Mouse (Mus musculus) liver, embryonic 15.5 days (tissue): ENCODE data around the gene Mrpl54. TPM values are rescaled to one million over a fixed set of nuclear protein-coding genes. Genes with fewer than 3 reads are reported as not detected.
A peak's percentile ranks its signal among the peaks of the same experiment; 100 is the strongest.

Source experiments
- ATAC-seq: fragments of 200-750 bp; cut with Nextera tagmentation; 2 replicates; pipeline ENCODE4 v1.8.0; 2017; ENCODE audit warnings: moderate number of reproducible peaks, mild to moderate bottlenecking, moderate library complexity; ENCODE audit not compliant: insufficient read depth
- H3K27ac ChIP-seq: fragments of 300-500 bp; sonication (generic); replicated peaks from 2 replicates; pipeline ENCODE4 v1.5.1; 2015; ENCODE audit warnings: mild to moderate bottlenecking, inconsistent platforms
- H3K27me3 ChIP-seq: fragments of 300-500 bp; sonication (generic); 2 replicates; pipeline ENCODE4 v1.6.1; 2015; ENCODE audit warnings: mild to moderate bottlenecking, inconsistent platforms
- H3K36me3 ChIP-seq: fragments of 300-500 bp; sonication (generic); replicated peaks from 2 replicates; pipeline ENCODE4 v1.6.1; 2015; ENCODE audit warnings: moderate library complexity, mild to moderate bottlenecking, inconsistent platforms
- H3K4me1 ChIP-seq: fragments of 300-500 bp; sonication (generic); replicated peaks from 2 replicates; pipeline ENCODE4 v1.6.1; 2015; ENCODE audit warnings: inconsistent platforms
- H3K4me2 ChIP-seq: fragments of 300-500 bp; sonication (generic); 2 replicates; pipeline ENCODE4 v1.6.1; 2015; ENCODE audit warnings: moderate library complexity, mild to moderate bottlenecking, inconsistent platforms
- H3K4me3 ChIP-seq: fragments of 300-500 bp; sonication (generic); replicated peaks from 2 replicates; pipeline ENCODE4 v1.5.1; 2015; ENCODE audit warnings: mild to moderate bottlenecking, inconsistent platforms
- H3K9ac ChIP-seq: fragments of 300-500 bp; sonication (generic); 2 replicates; pipeline ENCODE4 v1.6.1; 2015; ENCODE audit warnings: moderate library complexity, mild to moderate bottlenecking, inconsistent platforms
- H3K9me3 ChIP-seq: fragments of 300-500 bp; sonication (generic); replicated peaks from 2 replicates; pipeline ENCODE4 v1.6.1; 2016; ENCODE audit warnings: inconsistent platforms
- WGBS: fragments of 180-500 bp; shearing (Covaris S2); methylation state at CpG from one replicate; pipeline ENCODE4 v1.1.7; 2015; ENCODE audit warnings: mixed read lengths; ENCODE audit not compliant: insufficient replicate concordance; 5-methylcytosine and 5-hydroxymethylcytosine counted together
- polyA plus RNA-seq: library from polyadenylated mRNA; unstranded; fragments of >200 nt; fragmentation: Nextera tagmentation; extraction: Ambion mirVana; gene quantifications from 2 replicates; pipeline ENCODE4 v1.2.1, GENCODE M21; 2015

Mrpl54 gene
- polyA plus RNA-seq, 1 experiment from 2014 or later: 92.2 TPM

DNA sequence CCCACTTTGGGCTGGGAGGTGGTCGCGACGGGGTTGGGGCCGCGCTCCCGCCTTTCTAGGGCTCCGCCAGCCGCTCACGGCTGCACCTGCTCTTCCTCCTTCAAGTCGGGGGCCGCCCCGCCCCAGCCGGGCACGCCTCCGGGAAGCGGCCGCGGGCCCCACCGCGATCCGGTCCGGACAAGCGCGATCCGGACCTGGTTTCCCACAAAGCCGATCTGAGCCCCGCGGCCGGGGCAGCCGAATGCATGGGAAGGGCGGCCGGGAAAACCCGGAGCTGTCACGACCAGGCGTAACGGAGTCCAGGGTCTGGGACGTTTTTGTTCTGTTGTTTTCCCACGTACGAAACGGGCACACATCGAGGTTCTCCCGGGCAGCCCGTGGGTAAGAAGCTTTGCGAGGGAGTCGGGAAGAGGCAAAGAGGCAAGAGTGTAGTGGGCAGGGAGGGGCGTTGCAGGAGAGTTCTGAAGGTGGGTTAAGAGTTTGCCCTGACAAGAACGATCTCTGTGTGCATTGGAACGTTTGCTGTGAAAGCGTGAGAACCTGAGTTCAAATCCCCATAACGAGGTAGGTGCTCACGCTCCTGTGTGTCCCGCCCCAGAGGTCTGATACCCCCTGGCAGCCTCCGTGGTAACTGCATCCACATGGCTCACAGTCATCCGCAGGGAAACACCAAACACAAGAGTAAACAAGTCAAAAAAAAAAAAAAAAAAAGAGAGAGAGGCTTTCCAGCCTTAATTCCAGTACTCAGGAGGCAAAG lies 19.1 kb upstream of the Mrpl54 start:
- Histone ChIP-seq H3K4me2 (peak overlapping the region; percentile 77), H3K9ac (peak overlapping the region; percentile 47), H3K36me3 (no peaks in the 10 kb centered on the region), H3K27ac (no peak overlapping the region), H3K4me1 (peaks cover 48% of the 10 kb centered on the region), H3K9me3 (no peaks in the 10 kb centered on the region), H3K4me3 (peak overlapping the region; percentile 47), H3K27me3 (peaks cover 80% of the 10 kb centered on the region)
- 2% methylated on average over 54 of the region's 54 CpGs for WGBS
- ATAC-seq: peak; percentile 65

DNA sequence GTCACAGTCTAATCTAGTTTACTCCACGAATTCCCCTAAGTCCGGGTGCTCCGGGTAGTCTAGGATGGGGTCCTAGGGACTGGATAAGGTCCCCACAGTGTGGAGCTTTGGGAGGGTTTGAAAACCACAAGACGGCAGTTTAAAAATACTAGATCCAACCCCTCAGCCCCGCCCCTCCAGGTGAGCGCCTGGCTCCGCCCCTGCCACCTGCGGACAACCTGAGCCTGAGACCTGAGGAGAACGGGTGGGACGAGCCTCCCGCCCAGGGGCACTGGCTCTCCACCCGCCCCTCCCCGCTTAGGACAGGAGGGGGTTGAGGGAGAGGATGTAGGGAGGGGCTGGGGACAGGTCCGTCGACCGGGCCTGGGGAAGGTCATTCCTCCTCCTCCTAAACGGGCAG lies 18.0 kb upstream of the Mrpl54 start:
- Histone ChIP-seq H3K9ac (no peak overlapping the region), H3K9me3 (no peaks in the 10 kb centered on the region), H3K4me3 (peak overlapping the region; percentile 47; the same call in 1 of the 2 replicates), H3K27me3 (peaks cover 81% of the 10 kb centered on the region), H3K27ac (no peak overlapping the region), H3K4me2 (peak overlapping the region; percentile 77; the same call in 1 of the 2 replicates), H3K36me3 (no peaks in the 10 kb centered on the region), H3K4me1 (peaks cover 37% of the 10 kb centered on the region)
- no peak for ATAC-seq
- WGBS: 19% methylated on average over 17 of the region's 17 CpGs

DNA sequence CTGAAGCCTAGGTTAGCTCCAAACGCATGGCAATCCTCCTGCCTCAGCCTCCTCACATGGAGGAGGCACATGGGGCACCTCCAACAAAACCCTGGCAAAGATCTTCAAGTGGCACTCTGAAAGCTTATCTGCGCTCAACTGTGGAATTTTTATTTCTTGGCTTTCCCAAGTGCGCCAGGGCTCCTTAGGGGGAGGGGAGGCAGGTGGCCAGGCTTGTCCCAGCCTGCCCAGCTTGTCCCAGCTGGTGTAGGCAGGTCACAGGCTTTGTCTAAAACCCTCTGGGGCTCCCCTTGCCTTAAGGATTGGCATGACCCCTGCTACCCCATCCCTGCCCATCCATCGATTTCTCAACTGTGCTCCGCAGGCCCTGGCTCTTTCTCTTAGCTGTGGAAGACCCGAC lies 17.5 kb upstream of the Mrpl54 start:
- WGBS: 59% methylated on average over 6 of the region's 6 CpGs
- H3K4me1 ChIP-seq: peaks cover 33% of the 10 kb centered on the region
- H3K9ac ChIP-seq: no peak overlapping the region
- H3K4me2 ChIP-seq: no peak overlapping the region
- no peak overlapping the region for H3K4me3 ChIP-seq
- H3K27ac ChIP-seq: no peak overlapping the region
- ATAC-seq: no peak
- no peaks in the 10 kb centered on the region for H3K9me3 ChIP-seq
- H3K27me3 ChIP-seq: peaks cover 86% of the 10 kb centered on the region
- H3K36me3 ChIP-seq: no peaks in the 10 kb centered on the region

DNA sequence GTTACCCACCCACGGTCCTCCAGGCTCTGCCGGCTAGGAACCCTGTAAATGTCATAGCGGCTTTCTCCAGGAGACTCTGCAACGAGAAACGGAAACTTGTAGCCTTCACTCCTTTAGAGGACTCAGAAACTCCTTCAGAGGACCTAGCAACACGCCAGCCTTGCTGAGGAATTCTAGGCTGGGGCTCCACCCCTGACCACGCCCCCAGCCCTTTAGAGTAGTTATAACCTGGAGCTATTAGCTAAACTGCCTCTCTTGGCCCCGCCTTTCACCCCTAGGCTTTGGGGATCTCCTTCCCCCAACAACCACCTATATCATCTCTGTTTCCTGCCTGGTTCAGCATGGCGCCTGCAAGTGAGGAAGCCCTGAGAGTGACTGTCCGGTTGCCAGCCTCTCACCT lies 12.8 kb upstream of the Mrpl54 start:
- no peak for ATAC-seq
- 29% methylated on average over 10 of the region's 10 CpGs for WGBS
- H3K9me3 ChIP-seq: no peaks in the 10 kb centered on the region
- H3K4me1 ChIP-seq: no peaks in the 10 kb centered on the region
- H3K4me2 ChIP-seq: no peak overlapping the region
- H3K4me3 ChIP-seq: no peak overlapping the region
- peaks cover 52% of the 10 kb centered on the region for H3K27me3 ChIP-seq
- H3K9ac ChIP-seq: no peak overlapping the region
- H3K36me3 ChIP-seq: no peaks in the 10 kb centered on the region
- no peak overlapping the region for H3K27ac ChIP-seq

DNA sequence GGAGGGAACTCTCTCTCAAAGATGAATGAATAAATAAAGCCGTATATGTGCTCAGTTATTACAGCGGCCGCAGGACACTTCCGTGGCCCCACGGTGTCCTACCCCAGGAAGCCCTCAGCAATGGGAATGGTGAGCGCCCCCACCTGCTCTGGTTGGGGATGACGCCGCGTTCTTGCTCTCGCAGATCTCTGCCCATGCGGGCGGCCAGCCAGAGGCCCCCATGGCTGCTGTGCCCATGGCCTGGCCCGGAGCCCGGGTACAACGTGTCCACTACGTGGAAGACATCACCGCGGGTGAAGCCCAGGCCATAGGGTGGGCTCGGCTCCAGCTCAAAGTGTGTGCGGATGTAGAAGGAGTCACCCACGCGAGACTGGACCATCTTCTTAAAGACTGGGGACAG lies 10.9 kb upstream of the Mrpl54 start:
- Histone ChIP-seq H3K4me2 (no peak overlapping the region), H3K4me3 (no peak overlapping the region), H3K27me3 (peaks cover 34% of the 10 kb centered on the region), H3K4me1 (no peaks in the 10 kb centered on the region), H3K9ac (no peak overlapping the region), H3K9me3 (no peaks in the 10 kb centered on the region), H3K36me3 (peaks cover 13% of the 10 kb centered on the region), H3K27ac (no peak overlapping the region)
- WGBS: 71% methylated on average over 22 of the region's 22 CpGs
- no peak for ATAC-seq

DNA sequence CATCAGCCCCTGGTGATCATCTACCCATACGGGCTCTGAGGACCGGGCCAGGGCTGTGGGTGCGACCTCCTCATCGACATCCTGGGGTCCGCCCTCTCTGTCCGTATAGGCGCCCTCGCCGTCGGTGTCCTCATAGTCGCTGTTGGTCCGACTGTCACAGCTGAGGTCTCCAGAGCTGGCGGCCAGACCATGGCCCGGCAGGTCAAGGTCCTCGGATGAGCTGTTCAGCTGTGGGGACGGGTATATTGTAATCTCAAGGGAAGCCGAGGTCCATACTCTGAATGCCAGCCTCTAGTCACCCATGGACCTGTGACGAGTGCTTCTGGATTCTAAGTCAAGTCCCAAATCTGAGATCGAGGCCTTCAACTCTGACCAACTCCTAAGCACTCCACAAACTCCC lies 7.1 kb upstream of the Mrpl54 start:
- ATAC-seq: no peak
- Histone ChIP-seq H3K4me1 (peaks cover 7% of the 10 kb centered on the region), H3K36me3 (peaks cover 36% of the 10 kb centered on the region), H3K27ac (no peak overlapping the region), H3K27me3 (no peaks in the 10 kb centered on the region), H3K9me3 (no peaks in the 10 kb centered on the region), H3K4me3 (no peak overlapping the region), H3K9ac (no peak overlapping the region), H3K4me2 (no peak overlapping the region)
- 85% methylated on average over 19 of the region's 19 CpGs for WGBS

DNA sequence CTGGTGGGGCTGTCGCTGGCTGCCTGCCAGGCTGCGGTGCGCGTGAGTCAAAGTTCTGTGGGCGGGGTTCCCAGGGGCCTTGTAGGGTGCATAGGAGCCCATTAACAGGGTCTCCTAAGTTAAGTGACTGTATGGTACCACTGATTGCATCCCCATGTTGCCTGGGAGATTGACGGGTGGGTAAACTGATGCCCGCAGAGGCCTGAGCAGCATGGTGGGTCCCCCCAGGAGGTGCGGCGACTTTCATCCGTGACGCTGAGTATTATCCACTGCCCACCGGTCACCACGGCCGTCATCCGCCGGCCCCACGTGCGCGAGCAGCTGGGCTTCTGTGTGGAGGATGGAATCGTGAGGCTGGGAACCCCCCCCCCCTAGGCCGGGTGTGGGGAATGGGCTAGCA lies 5.6 kb upstream of the Mrpl54 start:
- no peak for ATAC-seq

DNA sequence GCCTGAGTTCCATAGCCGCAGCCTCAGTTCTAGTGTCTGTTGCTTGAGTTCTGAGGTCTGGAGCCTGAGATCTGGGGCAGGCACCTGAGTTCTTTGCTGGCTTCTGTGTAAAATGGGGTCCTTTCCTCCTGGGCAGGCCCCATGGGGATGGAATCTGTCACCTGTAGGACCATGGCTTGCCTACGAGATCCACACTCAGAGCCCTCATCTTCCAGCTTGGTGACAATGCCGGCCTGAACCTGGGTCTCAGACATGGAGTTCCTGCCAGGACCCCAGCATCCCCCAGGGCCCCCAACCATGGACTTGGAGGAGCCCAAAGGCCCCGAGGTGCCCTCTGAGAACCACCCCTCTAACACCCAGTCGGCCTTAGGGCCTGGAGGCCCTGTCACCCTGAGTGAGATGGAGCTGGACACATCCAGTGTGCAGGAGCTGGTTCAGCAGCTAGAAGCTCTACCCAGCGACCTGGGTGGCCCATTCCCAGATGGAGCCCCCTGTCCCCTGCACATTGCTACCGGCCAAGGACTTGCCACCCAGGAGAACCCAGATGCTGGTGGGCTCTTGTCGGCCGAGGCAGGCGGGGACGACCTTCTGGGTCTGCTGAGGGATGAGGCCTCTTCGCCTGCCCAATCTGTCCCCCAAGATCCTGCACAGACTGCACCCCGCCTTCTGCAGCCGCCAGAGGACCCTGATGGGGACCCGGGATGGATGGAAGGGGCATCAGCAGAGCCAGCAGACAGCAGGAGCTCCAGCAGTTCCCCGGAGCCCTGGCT lies 2.1 kb upstream of the Mrpl54 start:
- peaks cover 52% of the 10 kb centered on the region for H3K36me3 ChIP-seq
- H3K27ac ChIP-seq: peak overlapping the region; percentile 52; the same call in 1 of the 2 replicates
- H3K4me3 ChIP-seq: peak overlapping the region; percentile 65
- peak overlapping the region; percentile 66 for H3K9ac ChIP-seq
- no peak for ATAC-seq
- peaks cover 40% of the 10 kb centered on the region for H3K4me1 ChIP-seq
- peak overlapping the region; percentile 74 for H3K4me2 ChIP-seq
- H3K27me3 ChIP-seq: no peaks in the 10 kb centered on the region
- 65% methylated on average over 16 of the region's 16 CpGs for WGBS
- H3K9me3 ChIP-seq: no peaks in the 10 kb centered on the region

More for the DNA sequence above, 5.6 kb upstream of the Mrpl54 start:
- Histone ChIP-seq H3K9ac (no peak overlapping the region), H3K9me3 (no peaks in the 10 kb centered on the region), H3K27me3 (no peaks in the 10 kb centered on the region), H3K4me3 (no peak overlapping the region), H3K4me1 (peaks cover 22% of the 10 kb centered on the region), H3K36me3 (peaks cover 36% of the 10 kb centered on the region), H3K27ac (no peak overlapping the region), H3K4me2 (no peak overlapping the region)
- 88% methylated on average over 21 of the region's 21 CpGs for WGBS

DNA sequence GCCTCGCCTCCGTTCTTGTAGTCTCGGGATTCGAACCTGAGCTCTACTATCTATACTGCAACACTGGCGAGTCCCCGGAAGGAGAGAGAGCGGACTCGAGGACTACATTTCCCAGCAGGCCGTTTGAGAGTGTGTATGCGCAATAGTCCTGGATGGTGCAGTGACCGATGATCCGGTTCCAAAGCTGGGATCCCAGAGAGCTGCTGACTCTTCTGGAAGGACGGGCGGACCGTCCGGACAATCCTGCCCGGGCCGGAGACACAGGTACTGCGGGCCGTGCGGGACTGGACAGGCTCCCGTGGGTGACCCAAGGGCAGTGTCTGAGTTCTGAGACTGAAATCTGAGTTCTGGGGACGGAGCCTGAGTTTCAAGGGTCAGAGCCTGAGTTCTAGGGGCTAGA lies 1.3 kb upstream of the Mrpl54 start:
- Histone ChIP-seq H3K36me3 (peaks cover 51% of the 10 kb centered on the region), H3K9me3 (no peaks in the 10 kb centered on the region), H3K4me1 (peaks cover 40% of the 10 kb centered on the region), H3K9ac (peak overlapping the region; percentile 66), H3K27me3 (no peaks in the 10 kb centered on the region), H3K27ac (peak overlapping the region; percentile 52), H3K4me2 (peak overlapping the region; percentile 74), H3K4me3 (peak overlapping the region; percentile 65)
- peak; percentile 25; the same call in 1 of the 2 replicates for ATAC-seq
- 4% methylated on average over 23 of the region's 23 CpGs for WGBS

DNA sequence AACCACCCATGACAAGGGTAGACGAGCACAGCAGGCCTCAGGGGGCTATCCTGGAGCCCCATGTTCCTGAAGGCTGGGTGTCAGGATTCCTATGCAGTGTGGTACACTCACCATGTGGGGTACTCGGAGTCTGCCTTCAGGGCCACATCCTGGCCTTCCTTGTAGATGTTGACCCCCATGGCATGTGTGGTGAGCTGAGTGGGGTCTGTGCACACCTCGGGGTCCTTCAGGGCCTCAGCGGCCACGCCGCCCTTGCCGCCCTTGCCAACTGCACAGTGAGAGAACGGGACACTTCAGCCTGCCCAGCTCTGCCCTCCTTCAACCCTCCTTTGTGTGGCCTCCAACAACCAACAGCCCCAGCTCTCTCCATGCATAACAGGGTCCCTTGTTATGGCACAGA lies 1.2 kb downstream of the Mrpl54 start:
- Histone ChIP-seq H3K36me3 (peaks cover 30% of the 10 kb centered on the region), H3K4me3 (peak overlapping the region; percentile 84)
- 78% methylated on average over 8 of the region's 8 CpGs for WGBS

DNA sequence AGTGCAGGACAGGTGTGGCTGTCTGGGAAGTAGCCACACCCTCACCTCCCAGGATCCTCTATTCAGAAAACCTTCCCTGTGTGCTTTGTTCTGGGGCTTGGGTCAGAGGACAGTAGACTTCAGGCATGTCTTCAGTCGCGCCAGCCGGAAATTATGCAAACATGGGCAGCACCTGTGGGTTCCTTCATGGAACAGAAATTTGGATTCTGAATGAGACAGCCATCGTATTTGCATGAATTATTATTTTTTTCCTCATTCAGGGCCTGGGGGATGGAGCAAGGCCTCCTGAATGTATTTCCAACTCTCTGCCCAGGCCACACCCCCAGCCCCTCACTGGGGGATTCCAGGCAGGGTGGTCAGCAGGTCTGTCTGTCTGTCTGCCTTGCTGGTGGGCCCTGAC lies 5.7 kb downstream of the Mrpl54 start:
- Histone ChIP-seq H3K9me3 (no peaks in the 10 kb centered on the region), H3K4me2 (no peak overlapping the region), H3K4me3 (no peak overlapping the region), H3K27ac (no peak overlapping the region), H3K4me1 (peaks cover 25% of the 10 kb centered on the region), H3K9ac (no peak overlapping the region), H3K27me3 (peaks cover 45% of the 10 kb centered on the region), H3K36me3 (peaks cover 28% of the 10 kb centered on the region)
- 83% methylated on average over 4 of the region's 4 CpGs for WGBS
- no peak for ATAC-seq

More for the DNA sequence above, 1.2 kb downstream of the Mrpl54 start:
- no peak for ATAC-seq
- Histone ChIP-seq H3K9me3 (no peaks in the 10 kb centered on the region), H3K9ac (peak overlapping the region; percentile 72), H3K27me3 (no peaks in the 10 kb centered on the region), H3K27ac (peak overlapping the region; percentile 84; the same call in 1 of the 2 replicates), H3K4me2 (peak overlapping the region; percentile 74), H3K4me1 (peaks cover 40% of the 10 kb centered on the region)
